Mouse (Mus musculus) limb, embryonic 14.5 days (tissue): ENCODE measurements around the gene Osbpl3. TPM values are rescaled to one million over a fixed set of nuclear protein-coding genes. Genes with fewer than 3 reads are reported as not detected.

Source experiments
- ATAC-seq: fragments of 200-750 bp; cut with Nextera tagmentation; 2 replicates; pipeline ENCODE4 v1.8.0; 2017; ENCODE audit warnings: low read depth, moderate number of reproducible peaks, moderate TSS enrichment; ENCODE audit not compliant: low FRiP score
- DNase-seq: peaks from one replicate; pipeline ENCODE4 v3.0.0-alpha.2; 2015; ENCODE audit warnings: low spot score
- H3K27ac ChIP-seq: fragments of 300-500 bp; sonication (generic); replicated peaks from 2 replicates; pipeline ENCODE4 v1.5.1; 2014; ENCODE audit warnings: low read depth, mild to moderate bottlenecking, low read length, moderate library complexity, mixed read lengths
- H3K27me3 ChIP-seq: fragments of 300-500 bp; sonication (generic); 2 replicates; pipeline ENCODE4 v1.6.1; 2014; ENCODE audit warnings: low read length, mixed read lengths; ENCODE audit not compliant: control insufficient read depth, insufficient read depth
- H3K36me3 ChIP-seq: fragments of 300-500 bp; sonication (generic); 2 replicates; pipeline ENCODE4 v1.6.1; 2014; ENCODE audit warnings: mild to moderate bottlenecking, low read length, moderate library complexity, mixed read lengths; ENCODE audit not compliant: control insufficient read depth, insufficient read depth
- H3K4me1 ChIP-seq: fragments of 300-500 bp; sonication (generic); 2 replicates; pipeline ENCODE4 v1.6.1; 2014; ENCODE audit warnings: antibody characterized with exemption, low read length, mixed read lengths; ENCODE audit not compliant: control insufficient read depth, insufficient read depth
- H3K4me2 ChIP-seq: fragments of 300-500 bp; sonication (generic); replicated peaks from 2 replicates; pipeline ENCODE4 v1.6.1; 2014; ENCODE audit warnings: low read depth, mild to moderate bottlenecking, low read length, moderate library complexity; ENCODE audit not compliant: severe bottlenecking
- H3K4me3 ChIP-seq: fragments of 300-500 bp; sonication (generic); replicated peaks from 2 replicates; pipeline ENCODE4 v1.5.1; 2014; ENCODE audit warnings: low read length
- H3K9ac ChIP-seq: fragments of 300-500 bp; sonication (generic); 2 replicates; pipeline ENCODE4 v1.6.1; 2014; ENCODE audit warnings: mild to moderate bottlenecking, low read depth, low read length, moderate library complexity; ENCODE audit not compliant: severe bottlenecking
- H3K9me3 ChIP-seq: fragments of 300-500 bp; sonication (generic); 2 replicates; pipeline ENCODE4 v1.6.1; 2016; ENCODE audit warnings: low read length; ENCODE audit not compliant: control insufficient read depth
- POLR2A ChIP-seq: fragments of 200-500 bp; IDR thresholded peaks from 2 replicates; pipeline ENCODE4 v1.8.0; 2012; ENCODE audit warnings: inconsistent platforms, mild to moderate bottlenecking, moderate library complexity, borderline replicate concordance; ENCODE audit not compliant: insufficient read depth, insufficient read length; ENCODE audit errors: extremely low read depth
- WGBS: fragments of 180-500 bp; shearing (Covaris S2); extraction: QIAGEN DNeasy Blood & Tissue Kit; methylation state at CpG from one replicate; pipeline ENCODE4 v1.1.7; 2014; 5-methylcytosine and 5-hydroxymethylcytosine counted together
- polyA plus RNA-seq, 2 experiments: library from polyadenylated mRNA; depleted of rRNA in 1 of 2; stranded (reverse) in 1 of 2; unstranded in 1 of 2; fragments of >200 nt; fragmentation: Nextera tagmentation in 1 of 2; extraction: Ambion mirVana in 1 of 2; gene quantifications; 2 replicates each; pipeline versions ENCODE4 v1.2.1 to v1.2.3; 2012 to 2014

Osbpl3 gene
- polyA plus RNA-seq, 2 experiments, result 10.9 to 19.8 TPM

DNA sequence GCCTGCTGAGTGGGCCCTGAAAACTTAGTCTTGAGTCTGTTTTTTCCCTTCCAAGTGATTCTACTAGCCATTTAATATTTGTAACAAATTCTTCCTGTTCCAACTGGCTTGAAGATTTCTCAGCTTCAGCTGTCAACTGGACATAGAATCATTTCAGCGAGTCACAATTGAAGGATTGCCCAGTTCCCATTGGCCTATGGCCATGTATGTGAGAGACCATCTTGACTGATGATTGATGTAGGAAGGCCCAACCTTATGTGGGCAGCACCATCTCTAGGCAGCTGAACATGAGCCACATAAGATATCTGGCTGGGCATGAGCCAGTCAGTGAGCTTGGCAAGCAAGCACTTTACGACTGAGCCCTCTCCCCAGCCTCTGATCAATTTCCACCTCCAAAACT lies 42.3 kb upstream of the Osbpl3 start:
- no peak overlapping the region for H3K4me2 ChIP-seq
- TF ChIP-seq POLR2A, result no peak
- WGBS, result 91% methylated on average over 2 of the region's 2 CpGs

DNA sequence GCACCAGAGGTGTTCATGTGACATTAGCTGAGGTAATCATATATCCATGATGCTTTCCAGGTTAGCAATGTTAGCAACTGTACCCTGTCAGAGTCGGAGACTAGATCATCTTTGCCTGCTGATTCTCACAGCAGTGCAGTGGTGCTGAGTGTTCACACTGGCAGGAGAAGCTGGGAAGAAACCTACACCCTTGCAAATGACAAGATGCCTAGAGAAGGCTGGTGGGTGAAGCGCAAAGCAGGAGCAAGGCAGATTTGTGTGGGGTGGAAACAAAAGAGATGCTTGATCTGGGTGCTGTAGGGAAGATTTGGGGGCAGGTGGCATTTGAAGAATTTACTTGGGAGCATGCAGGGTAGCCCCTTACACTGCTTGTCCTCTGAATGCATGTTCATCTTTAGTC lies 34.5 kb upstream of the Osbpl3 start:
- no peak for TF ChIP-seq POLR2A
- Histone ChIP-seq H3K4me3 (no peak overlapping the region), H3K36me3 (no peaks in the 10 kb centered on the region), H3K27ac (no peak overlapping the region), H3K27me3 (no peaks in the 10 kb centered on the region), H3K4me1 (no peaks in the 10 kb centered on the region), H3K4me2 (no peak overlapping the region), H3K9me3 (no peaks in the 10 kb centered on the region), H3K9ac (no peak overlapping the region)
- ATAC-seq, result no peak
- 80% methylated on average over 2 of the region's 2 CpGs for WGBS
- no peak for DNase-seq

More for the DNA sequence above, 42.3 kb upstream of the Osbpl3 start:
- H3K4me3 ChIP-seq, result no peak overlapping the region
- DNase-seq, result no peak
- no peaks in the 10 kb centered on the region for H3K36me3 ChIP-seq
- H3K27me3 ChIP-seq, result no peaks in the 10 kb centered on the region
- ATAC-seq, result no peak
- no peak overlapping the region for H3K27ac ChIP-seq
- H3K9me3 ChIP-seq, result 0 out of 2 replicates have a peak, but pooled peaks cover 4% of the 10 kb centered on the region
- H3K4me1 ChIP-seq, result no peaks in the 10 kb centered on the region
- no peak overlapping the region for H3K9ac ChIP-seq

DNA sequence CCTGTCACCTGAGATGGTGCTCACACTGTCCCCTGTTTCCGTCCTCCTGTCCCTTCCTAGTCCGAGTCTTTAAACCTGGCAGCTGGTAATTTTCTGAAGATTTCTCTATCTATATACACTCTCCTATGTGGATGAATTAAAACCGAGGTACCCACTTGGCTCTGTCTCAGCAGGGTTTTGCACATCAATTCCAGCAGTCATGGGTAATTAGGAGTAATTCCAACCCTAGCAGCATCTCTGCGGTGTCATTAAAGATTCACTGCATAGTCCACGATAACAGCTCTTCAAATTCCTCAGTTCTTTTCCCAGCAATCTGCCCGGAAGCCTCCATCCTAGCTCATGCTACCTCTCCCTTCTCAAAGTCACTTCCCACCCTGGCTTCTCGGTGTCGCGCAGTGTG lies 33.4 kb upstream of the Osbpl3 start:
- no peak for DNase-seq
- TF ChIP-seq POLR2A, result no peak
- H3K9me3 ChIP-seq, result no peaks in the 10 kb centered on the region
- no peak overlapping the region for H3K9ac ChIP-seq
- no peaks in the 10 kb centered on the region for H3K36me3 ChIP-seq
- WGBS, result 63% methylated on average over 9 of the region's 9 CpGs
- no peak overlapping the region for H3K27ac ChIP-seq
- no peak overlapping the region for H3K4me3 ChIP-seq
- H3K4me1 ChIP-seq, result no peaks in the 10 kb centered on the region
- H3K4me2 ChIP-seq, result no peak overlapping the region
- no peaks in the 10 kb centered on the region for H3K27me3 ChIP-seq
- no peak for ATAC-seq

DNA sequence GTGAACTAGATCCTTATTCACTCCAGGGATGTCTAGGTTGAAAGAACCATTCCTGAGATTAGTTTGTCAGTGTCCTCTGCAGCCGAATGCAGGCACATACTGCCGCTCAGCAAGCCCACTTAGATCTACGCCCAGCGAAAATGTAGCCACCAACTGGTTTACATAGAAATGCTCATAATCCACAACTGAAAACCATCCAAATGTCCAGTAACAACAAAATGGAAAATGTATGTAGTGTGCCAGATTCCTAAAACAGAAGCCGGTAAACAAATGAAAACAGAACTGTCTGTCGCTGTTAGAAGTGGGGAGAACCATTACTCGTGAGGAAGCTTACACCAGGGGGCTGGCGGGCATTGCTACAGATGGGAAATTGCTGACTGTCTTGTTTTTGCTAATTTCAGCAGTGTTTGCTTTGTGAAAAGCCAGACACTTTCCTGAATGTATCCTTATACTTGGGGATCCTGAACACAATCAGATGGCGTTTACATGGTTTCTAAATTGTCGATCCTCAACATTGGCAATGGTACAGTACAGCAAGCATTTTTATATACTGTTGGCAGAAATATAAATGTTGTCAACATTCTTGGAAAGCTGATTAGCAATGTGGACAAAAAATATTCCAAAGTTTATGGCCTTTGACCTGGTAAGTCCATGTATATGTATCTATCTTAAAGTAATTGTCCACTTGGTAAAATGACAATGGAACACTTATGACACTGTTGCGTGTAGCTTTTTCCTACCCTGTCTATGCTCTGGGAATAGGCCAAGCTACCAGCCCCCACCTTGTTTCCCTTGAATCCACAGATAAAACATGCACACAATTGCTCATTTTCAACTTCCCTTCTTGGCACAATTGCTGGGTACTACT lies 30.3 kb upstream of the Osbpl3 start:
- Histone ChIP-seq H3K27ac (no peak overlapping the region), H3K4me2 (no peak overlapping the region), H3K9me3 (no peaks in the 10 kb centered on the region), H3K4me1 (no peaks in the 10 kb centered on the region), H3K36me3 (no peaks in the 10 kb centered on the region), H3K9ac (no peak overlapping the region), H3K4me3 (no peak overlapping the region), H3K27me3 (no peaks in the 10 kb centered on the region)
- DNase-seq (no peak), ATAC-seq (no peak)
- WGBS, result 87% methylated on average over 11 of the region's 11 CpGs
- TF ChIP-seq POLR2A, result no peak

DNA sequence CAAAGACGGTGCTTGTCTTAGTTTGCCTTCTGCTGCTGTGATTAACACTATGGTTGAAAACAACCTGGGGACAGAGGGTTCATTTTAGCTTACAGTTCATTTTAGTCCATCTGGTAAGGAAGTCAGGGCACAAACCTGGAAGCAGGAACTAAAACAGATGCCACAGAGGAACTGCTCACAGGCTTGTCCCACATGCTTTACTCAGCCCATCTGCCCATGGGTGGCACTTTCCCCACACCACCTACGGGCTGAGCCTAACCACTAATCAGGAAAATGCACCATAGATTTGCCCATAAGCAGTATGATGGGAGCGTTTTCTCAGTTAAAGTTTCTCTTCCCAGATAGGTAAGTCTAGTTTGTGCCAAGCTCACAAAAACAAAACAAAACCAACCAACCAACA lies 27.4 kb upstream of the Osbpl3 start:
- no peak for TF ChIP-seq POLR2A
- no peaks in the 10 kb centered on the region for H3K9me3 ChIP-seq
- 81% methylated on average over 3 of the region's 3 CpGs for WGBS
- no peak overlapping the region for H3K4me3 ChIP-seq
- H3K4me1 ChIP-seq, result no peaks in the 10 kb centered on the region
- no peak overlapping the region for H3K27ac ChIP-seq
- no peaks in the 10 kb centered on the region for H3K27me3 ChIP-seq
- DNase-seq (no peak), ATAC-seq (no peak)
- H3K9ac ChIP-seq, result no peak overlapping the region
- H3K36me3 ChIP-seq, result no peaks in the 10 kb centered on the region
- H3K4me2 ChIP-seq, result no peak overlapping the region
